15 mouse cellular contexts compared by ENCODE assay signal in genomic region chr1:97910874-97911273, GRCm38 (mm10).
A peak's percentile ranks its signal among the peaks of the same experiment; 100 is the strongest.
DNase-seq lines count a peak whose midpoint lies in the region; ATAC-seq lines count a peak whose summit lies in the region.
"Had no signal": no experiment of that assay in that cellular context is flagged by ENCODE, and none has a peak within 500 bp of the region (broad histone marks: within the 10 kb centered on the region; RNA-seq: fewer than 3 reads in every experiment).

No protein-coding gene starts in this region.

- no peak overlapping the region for H3K4me3 ChIP-seq in heart, embryonic 12.5 days
- no peak overlapping the region for H3K4me3 ChIP-seq in brown adipose tissue, adult 24 weeks (ENCODE audit: insufficient read depth, low read depth, low read length)
- no peak overlapping the region for H3K4me3 ChIP-seq in intestine, embryonic 15.5 days (replicated peaks)
- no peak overlapping the region for H3K4me3 ChIP-seq in forebrain, embryonic 15.5 days
- H3K4me3 ChIP-seq: embryonic facial prominence, embryonic 12.5 days; forebrain, embryonic 13.5 days; hindbrain, embryonic 13.5 days had no signal

- H3K4me2 ChIP-seq in heart, embryonic 12.5 days, result no peak overlapping the region
- no peak overlapping the region for H3K4me2 ChIP-seq in intestine, embryonic 15.5 days (replicated peaks)
- H3K4me2 ChIP-seq in forebrain, embryonic 15.5 days (replicated peaks), result no peak overlapping the region
- H3K4me2 ChIP-seq: embryonic facial prominence, embryonic 12.5 days; forebrain, embryonic 13.5 days; hindbrain, embryonic 13.5 days had no signal

- H3K27ac ChIP-seq in heart, embryonic 12.5 days (ENCODE audit: poor library complexity, severe bottlenecking), result no peak overlapping the region
- H3K27ac ChIP-seq in brown adipose tissue, adult 24 weeks (replicated peaks; ENCODE audit: low read depth, low read length), result 0 out of 2 replicates have a peak overlapping the region, but pooled peaks have one; percentile 14
- H3K27ac ChIP-seq in intestine, embryonic 15.5 days, result no peak overlapping the region
- no peak overlapping the region for H3K27ac ChIP-seq in forebrain, embryonic 15.5 days (replicated peaks)
- H3K27ac ChIP-seq: embryonic facial prominence, embryonic 12.5 days; forebrain, embryonic 13.5 days; hindbrain, embryonic 13.5 days; macrophage had no signal

- peak; percentile 33 for DNase-seq in heart, adult 8-10 months (ENCODE audit: low spot score)
- peak; percentile 82 for DNase-seq in 3134 (ENCODE audit: extremely low read depth, insufficient read length, low spot score)
- peak; percentile 5 for DNase-seq in Muller cell, postnatal 12 days (ENCODE audit: inconsistent ontology term)
- no peak for DNase-seq in thymus, adult 18-20 months
- DNase-seq: cerebellum, postnatal 14 days; gastrocnemius, postnatal 25 days; kidney, adult 11 months had no signal

- no peak overlapping the region for H3K9ac ChIP-seq in heart, embryonic 12.5 days
- H3K9ac ChIP-seq in intestine, embryonic 15.5 days, result no peak overlapping the region
- no peak overlapping the region for H3K9ac ChIP-seq in forebrain, embryonic 15.5 days (replicated peaks)
- H3K9ac ChIP-seq: embryonic facial prominence, embryonic 12.5 days; forebrain, embryonic 13.5 days; hindbrain, embryonic 13.5 days had no signal

- H3K9me3 ChIP-seq in heart, embryonic 12.5 days (replicated peaks), result no peaks in the 10 kb centered on the region
- no peaks in the 10 kb centered on the region for H3K9me3 ChIP-seq in intestine, embryonic 15.5 days
- no peaks in the 10 kb centered on the region for H3K9me3 ChIP-seq in forebrain, embryonic 15.5 days
- H3K9me3 ChIP-seq: embryonic facial prominence, embryonic 12.5 days; forebrain, embryonic 13.5 days; hindbrain, embryonic 13.5 days had no signal

- H3K4me1 ChIP-seq in heart, embryonic 12.5 days (replicated peaks), result no peaks in the 10 kb centered on the region
- H3K4me1 ChIP-seq in brown adipose tissue, adult 24 weeks (ENCODE audit: control insufficient read depth, insufficient read depth, insufficient read length, low read length), result no peaks in the 10 kb centered on the region; the same call in 1 of the 2 replicates
- H3K4me1 ChIP-seq in intestine, embryonic 15.5 days (replicated peaks), result no peaks in the 10 kb centered on the region
- no peaks in the 10 kb centered on the region for H3K4me1 ChIP-seq in forebrain, embryonic 15.5 days
- H3K4me1 ChIP-seq: embryonic facial prominence, embryonic 12.5 days; forebrain, embryonic 13.5 days; hindbrain, embryonic 13.5 days had no signal

- ATAC-seq in heart, embryonic 12.5 days (ENCODE audit: insufficient number of reproducible peaks, low FRiP score), result no peak
- ATAC-seq in intestine, embryonic 15.5 days, result no peak
- ATAC-seq in forebrain, embryonic 15.5 days (replicated peaks), result no peak
- ATAC-seq: forebrain, embryonic 13.5 days had no signal

- WGBS in heart, embryonic 12.5 days, result 80% methylated on average over 10 of the region's 10 CpGs
- 74% methylated on average over 10 of the region's 10 CpGs for WGBS in intestine, embryonic 15.5 days
- WGBS in forebrain, embryonic 15.5 days, result 91% methylated on average over 10 of the region's 10 CpGs

- no peaks in the 10 kb centered on the region for H3K27me3 ChIP-seq in heart, embryonic 12.5 days (replicated peaks)
- no peaks in the 10 kb centered on the region for H3K27me3 ChIP-seq in intestine, embryonic 15.5 days (replicated peaks)
- H3K27me3 ChIP-seq in forebrain, embryonic 15.5 days, result no peaks in the 10 kb centered on the region
- H3K27me3 ChIP-seq: embryonic facial prominence, embryonic 12.5 days; forebrain, embryonic 13.5 days; hindbrain, embryonic 13.5 days had no signal

- H3K36me3 ChIP-seq in heart, embryonic 12.5 days, result peaks cover 33% of the 10 kb centered on the region
- H3K36me3 ChIP-seq in intestine, embryonic 15.5 days, result no peaks in the 10 kb centered on the region
- H3K36me3 ChIP-seq in forebrain, embryonic 15.5 days, result 0 out of 2 replicates have a peak, but pooled peaks cover 2% of the 10 kb centered on the region
- H3K36me3 ChIP-seq: embryonic facial prominence, embryonic 12.5 days; hindbrain, embryonic 13.5 days had no signal

Comparison
In these comparisons a context has a peak if more than half of its experiments do, and no peak if none do; other contexts are left out.
1. DNase-seq: peak in heart, adult 8-10 months (single experiment), 3134 (single experiment) and Muller cell, postnatal 12 days (single experiment); none in thymus, adult 18-20 months (0 of 2).